Mouse (Mus musculus): Measurements from ENCODE around the gene Ddias. TPM values are rescaled to one million over a fixed set of nuclear protein-coding genes. Genes with fewer than 3 reads are reported as not detected.
"Not testable (repeated sequence)": the region's sequence is repeated elsewhere in the genome, so short reads cannot be mapped to it uniquely, and the experiment has no call there.

Ddias gene
- total RNA-seq (2014; rRNA removed) (0.87 and 1.0 TPM in 2 replicates), polyA plus RNA-seq (2012; rRNA removed) (0.06 and 0.21 TPM in 2 replicates)

DNA sequence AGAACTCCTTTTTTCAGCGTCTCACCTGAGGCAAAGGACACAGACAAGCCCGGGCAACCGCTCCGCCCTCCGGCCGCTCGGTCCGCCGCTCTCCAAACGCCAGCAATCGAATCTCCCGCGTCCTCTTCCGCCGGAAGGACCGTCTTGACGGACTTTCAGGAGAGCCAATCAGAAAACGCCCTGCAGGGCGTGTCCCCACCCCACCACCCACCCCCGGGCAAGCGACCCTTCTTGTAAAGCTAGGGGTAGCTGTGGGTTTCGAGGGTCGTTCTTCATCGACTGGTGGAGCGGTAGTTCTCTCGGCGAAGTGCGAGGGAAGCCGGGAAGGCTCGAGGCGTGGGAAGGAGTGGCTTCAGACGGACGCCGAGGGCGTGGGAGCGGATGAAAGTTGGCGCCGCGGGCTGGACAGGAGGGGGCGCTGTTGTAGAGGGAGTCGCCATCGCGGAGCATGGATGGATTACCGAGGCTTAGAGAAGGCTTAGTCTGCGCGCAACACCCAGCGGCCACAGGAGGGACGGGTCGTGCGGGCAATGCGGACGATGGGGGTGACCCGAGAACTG is at the start of gene Ddias, which contains the start of gene Prcp:
TSS of gene Ddias (minus strand) at position 132 of the 560 bp plus-strand sequence.
TSS of gene Prcp (plus strand) at position 355 of the 560 bp plus-strand sequence.
- Histone ChIP-seq H3K9ac (ENCODE audit: low read depth, low read length) (peak within 1 kb of the TSS; percentile 83), H3K27me3 (ENCODE audit: control insufficient read depth, insufficient read depth, low read length) (no peaks in the 10 kb centered on the region), H3K4me1 (ENCODE audit: control insufficient read depth, insufficient read depth, low read length) (peaks cover 2% of the 10 kb centered on the region; the same call in 1 of the 2 replicates), H3K36me3 (ENCODE audit: control insufficient read depth, insufficient read depth, low read length) (no peaks in the 10 kb centered on the region), H3K27ac (replicated peaks; ENCODE audit: insufficient read depth, low read depth, low read length) (peak within 1 kb of the TSS; percentile 69), H3K4me3 (ENCODE audit: insufficient read depth, low read depth, low read length) (peak within 1 kb of the TSS; percentile 78), H3K79me2 (ENCODE audit: control insufficient read depth, insufficient read depth, low read length) (no peaks in the 10 kb centered on the region)
- peak; percentile 83 for DNase-seq (ENCODE audit: extremely low read depth, low read depth, low spot score)
- WGBS, result under 1% methylated on average over 53 of the region's 53 CpGs
- peak; percentile 90 for TF ChIP-seq CTCF (IDR thresholded peaks at IDR 0.05; ENCODE audit: low read depth, low read length)
- TF ChIP-seq POLR2A (IDR thresholded peaks at IDR 0.05; ENCODE audit: extremely low read depth, insufficient read depth, low read length), result no peak

DNA sequence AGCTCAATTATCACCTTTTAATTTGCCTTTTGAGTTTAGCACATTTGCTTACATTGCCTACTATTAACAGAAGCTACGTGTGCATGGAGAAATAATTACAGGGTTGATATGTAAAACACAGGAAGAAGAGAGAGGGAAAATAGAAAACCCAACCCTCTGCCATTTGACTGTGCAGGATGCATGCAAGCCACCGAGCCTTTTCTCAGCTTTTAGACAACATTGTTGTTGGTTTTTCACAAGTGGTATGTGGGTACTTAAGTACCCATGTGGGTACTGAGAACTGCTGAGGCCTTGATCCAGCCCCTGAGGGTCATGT is 46.8 kb upstream of the Ddias start:
- Histone ChIP-seq H3K36me3 (ENCODE audit: control insufficient read depth, insufficient read depth, low read length) (peaks cover 6% of the 10 kb centered on the region), H3K27me3 (ENCODE audit: control insufficient read depth, insufficient read depth, low read length) (no peaks in the 10 kb centered on the region), H3K79me2 (ENCODE audit: control insufficient read depth, insufficient read depth, low read length) (no peaks in the 10 kb centered on the region), H3K4me1 (ENCODE audit: control insufficient read depth, insufficient read depth, low read length) (no peaks in the 10 kb centered on the region), H3K9ac (ENCODE audit: low read depth, low read length) (no peak overlapping the region), H3K4me3 (ENCODE audit: insufficient read depth, low read depth, low read length) (no peak overlapping the region), H3K27ac (replicated peaks; ENCODE audit: insufficient read depth, low read depth, low read length) (no peak overlapping the region)
- TF ChIP-seq POLR2A (IDR thresholded peaks at IDR 0.05; ENCODE audit: extremely low read depth, insufficient read depth, low read length) (no peak), CTCF (IDR thresholded peaks at IDR 0.05; ENCODE audit: low read depth, low read length) (no peak)
- WGBS, result 92% methylated on average over 2 of the region's 2 CpGs
- DNase-seq (ENCODE audit: extremely low read depth, low read depth, low spot score), result no peak

DNA sequence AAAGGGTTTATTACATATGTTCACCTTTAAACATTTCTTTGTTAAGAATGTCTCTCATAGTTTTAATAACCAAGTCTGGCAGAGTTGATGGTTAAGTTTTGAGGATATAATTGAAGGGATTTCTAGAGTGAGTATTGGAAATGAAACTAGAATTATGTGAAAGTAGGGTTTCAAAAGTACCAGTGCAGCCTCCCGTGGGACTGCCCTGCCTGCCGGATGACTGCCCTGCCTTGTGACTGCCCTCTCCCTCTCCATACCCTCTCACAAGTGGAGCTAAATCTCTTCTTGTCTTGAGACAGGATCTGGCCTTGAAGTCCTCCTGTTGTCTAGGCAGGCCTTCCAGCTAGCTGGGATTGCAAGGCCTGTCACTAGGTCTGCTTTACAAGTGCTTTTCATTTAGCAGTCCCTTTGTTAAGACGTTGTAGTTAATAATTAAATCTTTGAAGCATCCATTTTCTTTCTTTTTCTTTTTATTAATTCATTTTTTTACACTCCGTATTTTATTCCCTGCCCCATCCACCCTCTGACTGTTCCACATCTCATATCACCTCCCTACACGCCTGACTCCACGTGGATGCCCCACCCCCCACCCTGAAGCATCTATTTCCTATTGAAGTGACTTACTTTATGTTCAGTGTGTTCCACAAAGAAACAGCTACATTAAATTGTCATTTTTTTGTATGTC is 46.3 kb upstream of the Ddias start:
- Histone ChIP-seq H3K27ac (replicated peaks; ENCODE audit: insufficient read depth, low read depth, low read length) (no peak overlapping the region), H3K4me1 (ENCODE audit: control insufficient read depth, insufficient read depth, low read length) (no peaks in the 10 kb centered on the region), H3K79me2 (ENCODE audit: control insufficient read depth, insufficient read depth, low read length) (no peaks in the 10 kb centered on the region), H3K27me3 (ENCODE audit: control insufficient read depth, insufficient read depth, low read length) (no peaks in the 10 kb centered on the region), H3K4me3 (ENCODE audit: insufficient read depth, low read depth, low read length) (no peak overlapping the region), H3K9ac (ENCODE audit: low read depth, low read length) (no peak overlapping the region), H3K36me3 (ENCODE audit: control insufficient read depth, insufficient read depth, low read length) (peaks cover 6% of the 10 kb centered on the region)
- no peak for DNase-seq (ENCODE audit: extremely low read depth, low read depth, low spot score)
- no peak for TF ChIP-seq CTCF (IDR thresholded peaks at IDR 0.05; ENCODE audit: low read depth, low read length)
- no peak for TF ChIP-seq POLR2A (IDR thresholded peaks at IDR 0.05; ENCODE audit: extremely low read depth, insufficient read depth, low read length)
- WGBS, result 86% methylated on average over 6 of the region's 6 CpGs

DNA sequence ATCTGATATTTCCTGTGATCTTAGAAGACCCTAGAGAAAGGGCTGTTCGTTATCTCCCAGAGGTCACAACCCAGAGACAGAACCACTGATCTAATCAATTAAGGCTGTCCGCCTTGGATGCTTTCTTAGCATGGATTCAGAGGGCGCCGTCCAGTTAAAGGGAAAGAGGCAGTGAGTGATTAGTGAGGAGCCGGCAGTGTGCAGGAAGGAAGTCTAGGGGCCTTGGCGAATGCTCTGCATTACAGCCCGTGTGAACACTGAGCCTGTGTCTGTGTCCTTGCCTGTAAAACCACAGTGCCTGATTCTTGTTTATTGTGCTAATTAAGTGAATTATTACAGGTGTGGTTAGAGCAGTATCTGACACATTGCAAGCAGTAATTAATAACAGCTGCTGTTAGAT is 30.2 kb upstream of the Ddias start:
- not testable (repeated sequence) for H3K27ac ChIP-seq (replicated peaks; ENCODE audit: insufficient read depth, low read depth, low read length); H3K79me2 ChIP-seq (ENCODE audit: control insufficient read depth, insufficient read depth, low read length)
- WGBS, result 66% methylated on average over 7 of the region's 7 CpGs

DNA sequence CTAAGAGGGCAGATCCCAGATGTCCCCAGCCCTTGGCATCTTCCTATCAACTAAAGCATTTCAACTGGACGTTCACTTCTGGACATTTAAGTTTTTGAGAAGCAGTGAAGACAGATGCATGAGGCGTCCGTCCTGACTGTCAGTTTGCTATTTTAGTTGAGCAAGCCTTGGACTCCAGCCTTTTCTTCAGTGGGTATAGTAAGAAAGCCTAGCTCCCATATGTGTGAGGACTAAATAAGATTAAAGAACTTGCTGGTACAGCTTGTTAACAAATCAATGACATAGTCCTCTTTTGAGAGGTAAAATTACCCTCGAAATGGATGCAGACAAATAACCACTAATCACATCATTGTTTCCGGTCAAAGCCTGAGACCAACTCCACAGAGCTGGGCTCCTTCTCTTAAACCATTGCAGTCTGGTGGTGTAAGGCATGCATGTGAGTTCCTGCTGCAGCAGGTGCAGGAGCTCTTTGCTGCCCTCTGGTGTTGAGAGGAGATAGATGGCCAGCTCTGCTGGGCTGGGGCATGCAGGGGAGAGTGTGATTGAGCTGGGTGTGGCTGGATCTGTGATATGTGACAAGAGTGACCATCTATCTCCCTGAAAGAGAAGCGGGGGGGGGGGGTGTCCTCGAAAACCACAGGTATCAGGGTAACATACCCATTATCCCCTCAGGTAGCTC is 29.5 kb upstream of the Ddias start:
- Histone ChIP-seq H3K79me2 (ENCODE audit: control insufficient read depth, insufficient read depth, low read length) (no peaks in the 10 kb centered on the region), H3K4me3 (ENCODE audit: insufficient read depth, low read depth, low read length) (no peak overlapping the region), H3K9ac (ENCODE audit: low read depth, low read length) (no peak overlapping the region), H3K27ac (replicated peaks; ENCODE audit: insufficient read depth, low read depth, low read length) (no peak overlapping the region), H3K36me3 (ENCODE audit: control insufficient read depth, insufficient read depth, low read length) (no peaks in the 10 kb centered on the region), H3K27me3 (ENCODE audit: control insufficient read depth, insufficient read depth, low read length) (no peaks in the 10 kb centered on the region), H3K4me1 (ENCODE audit: control insufficient read depth, insufficient read depth, low read length) (no peaks in the 10 kb centered on the region)
- TF ChIP-seq CTCF (IDR thresholded peaks at IDR 0.05; ENCODE audit: low read depth, low read length) (peak; percentile 92), POLR2A (IDR thresholded peaks at IDR 0.05; ENCODE audit: extremely low read depth, insufficient read depth, low read length) (no peak)
- DNase-seq (ENCODE audit: extremely low read depth, low read depth, low spot score), result peak; percentile 47
- WGBS, result 43% methylated on average over 7 of the region's 7 CpGs

More for the DNA sequence above, 30.2 kb upstream of the Ddias start:
- DNase-seq (ENCODE audit: extremely low read depth, low read depth, low spot score); H3K27me3 ChIP-seq (ENCODE audit: control insufficient read depth, insufficient read depth, low read length); H3K9ac ChIP-seq (ENCODE audit: low read depth, low read length); H3K4me3 ChIP-seq (ENCODE audit: insufficient read depth, low read depth, low read length); H3K4me1 ChIP-seq (ENCODE audit: control insufficient read depth, insufficient read depth, low read length); H3K36me3 ChIP-seq (ENCODE audit: control insufficient read depth, insufficient read depth, low read length): not testable (repeated sequence)

DNA sequence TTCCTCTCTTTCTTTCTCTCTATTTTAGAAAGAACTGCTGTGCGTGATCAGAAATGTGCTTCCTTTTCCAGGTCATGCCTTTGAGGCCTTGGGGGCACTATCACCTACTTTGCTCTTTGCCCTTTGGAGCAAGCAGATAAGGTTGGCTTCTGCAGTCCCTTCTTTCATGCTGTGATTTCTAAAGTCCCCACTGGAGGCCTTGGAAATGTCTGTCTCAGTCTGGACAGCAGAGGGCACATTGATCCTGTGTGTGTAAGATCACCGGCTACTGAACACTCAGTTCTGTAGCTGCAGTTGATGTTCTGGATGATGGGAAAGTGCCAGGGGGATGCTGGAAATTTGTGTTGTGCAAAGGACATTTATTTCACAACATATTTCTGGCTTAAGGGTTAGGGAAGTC is 23.0 kb upstream of the Ddias start:
- H3K27ac ChIP-seq (replicated peaks; ENCODE audit: insufficient read depth, low read depth, low read length), result no peak overlapping the region
- H3K36me3 ChIP-seq (ENCODE audit: control insufficient read depth, insufficient read depth, low read length), result no peaks in the 10 kb centered on the region
- no peak overlapping the region for H3K9ac ChIP-seq (ENCODE audit: low read depth, low read length)
- peak; percentile 36 for DNase-seq (ENCODE audit: extremely low read depth, low read depth, low spot score)
- TF ChIP-seq POLR2A (IDR thresholded peaks at IDR 0.05; ENCODE audit: extremely low read depth, insufficient read depth, low read length), result no peak
- TF ChIP-seq CTCF (IDR thresholded peaks at IDR 0.05; ENCODE audit: low read depth, low read length), result no peak
- H3K4me3 ChIP-seq (ENCODE audit: insufficient read depth, low read depth, low read length), result no peak overlapping the region
- no peaks in the 10 kb centered on the region for H3K27me3 ChIP-seq (ENCODE audit: control insufficient read depth, insufficient read depth, low read length)
- no peaks in the 10 kb centered on the region for H3K79me2 ChIP-seq (ENCODE audit: control insufficient read depth, insufficient read depth, low read length)
- no peaks in the 10 kb centered on the region for H3K4me1 ChIP-seq (ENCODE audit: control insufficient read depth, insufficient read depth, low read length)
- WGBS, result 25% methylated on average over 2 of the region's 2 CpGs
